Mouse (Mus musculus) intestine, embryonic 15.5 days (tissue): ENCODE results near the gene Bicdl1. TPM values are rescaled to one million over a fixed set of nuclear protein-coding genes. Genes with fewer than 3 reads are reported as not detected.

ENCODE experiments used
- ATAC-seq: fragments of 200-750 bp; cut with Nextera tagmentation; 2 replicates; pipeline ENCODE4 v1.8.0; 2017; ENCODE audit warnings: moderate TSS enrichment, moderate library complexity
- H3K27ac ChIP-seq: fragments of 300-500 bp; sonication (generic); 2 replicates; pipeline ENCODE4 v1.5.1; 2015; ENCODE audit warnings: mild to moderate bottlenecking, inconsistent platforms
- H3K27me3 ChIP-seq: fragments of 300-500 bp; sonication (generic); replicated peaks from 2 replicates; pipeline ENCODE4 v1.6.1; 2015; ENCODE audit warnings: inconsistent platforms
- H3K36me3 ChIP-seq: fragments of 300-500 bp; sonication (generic); 2 replicates; pipeline ENCODE4 v1.6.1; 2015; ENCODE audit warnings: inconsistent platforms
- H3K4me1 ChIP-seq: fragments of 300-500 bp; sonication (generic); replicated peaks from 2 replicates; pipeline ENCODE4 v1.6.1; 2015; ENCODE audit warnings: inconsistent platforms
- H3K4me2 ChIP-seq: fragments of 300-500 bp; sonication (generic); replicated peaks from 2 replicates; pipeline ENCODE4 v1.6.1; 2015; ENCODE audit warnings: mild to moderate bottlenecking, inconsistent platforms
- H3K4me3 ChIP-seq: fragments of 300-500 bp; sonication (generic); replicated peaks from 2 replicates; pipeline ENCODE4 v1.5.1; 2015; ENCODE audit warnings: inconsistent platforms
- H3K9ac ChIP-seq: fragments of 300-500 bp; sonication (generic); 2 replicates; pipeline ENCODE4 v1.6.1; 2015; ENCODE audit warnings: inconsistent platforms
- H3K9me3 ChIP-seq: fragments of 300-500 bp; sonication (generic); 2 replicates; pipeline ENCODE4 v1.6.1; 2016; ENCODE audit warnings: inconsistent platforms
- WGBS: fragments of 180-500 bp; shearing (Covaris S2); methylation state at CpG from one replicate; pipeline ENCODE4 v1.1.7; 2015; 5-methylcytosine and 5-hydroxymethylcytosine counted together
- polyA plus RNA-seq: library from polyadenylated mRNA; unstranded; fragments of >200 nt; fragmentation: Nextera tagmentation; extraction: Ambion mirVana; gene quantifications from 2 replicates; pipeline ENCODE4 v1.2.1, GENCODE M21; 2015

Bicdl1 gene
- polyA plus RNA-seq, 1 experiment from 2014 or later = 11.3 TPM

- no peak overlapping the region for H3K9ac ChIP-seq
- no peaks in the 10 kb centered on the region for H3K9me3 ChIP-seq
- 94% methylated on average over 6 of the region's 6 CpGs for WGBS
- H3K4me2 ChIP-seq = no peak overlapping the region
- no peaks in the 10 kb centered on the region for H3K27me3 ChIP-seq
- H3K4me1 ChIP-seq = no peaks in the 10 kb centered on the region
- no peak for ATAC-seq
- H3K36me3 ChIP-seq = peaks cover 49% of the 10 kb centered on the region
- H3K27ac ChIP-seq = no peak overlapping the region
- no peak overlapping the region for H3K4me3 ChIP-seq
Observed at GRCm38 (mm10) chr5:115603561-115603960, 127.9 kb downstream of the Bicdl1 start.

Other genes starting within 250 kb of the Bicdl1 start
- gene Sirt4, start 246.9 kb downstream of the Bicdl1 start, polyA plus RNA-seq = 18.6 and 19.8 TPM in 2 replicates
- 56.9 and 58.2 TPM in 2 replicates for gene Pxn, start 224.9 kb downstream of the Bicdl1 start, polyA plus RNA-seq
- gene Rplp0, start 172.2 kb downstream of the Bicdl1 start, polyA plus RNA-seq = 1,607 and 1,644 TPM in 2 replicates
- 31.8 and 34.7 TPM in 2 replicates for gene Gcn1l1, start 166.4 kb downstream of the Bicdl1 start, polyA plus RNA-seq
- gene Rab35, start 99.7 kb downstream of the Bicdl1 start, polyA plus RNA-seq = 16.3 and 16.5 TPM in 2 replicates
- 25.7 and 26.2 TPM in 2 replicates for gene Cit, start 113.7 kb upstream of the Bicdl1 start, polyA plus RNA-seq